Mouse (Mus musculus) retina, adult 2 months (tissue): ENCODE results near the gene Bloc1s5.
"Not testable (repeated sequence)": the region's sequence is repeated elsewhere in the genome, so short reads cannot be mapped to it uniquely, and the experiment has no call there.

Source experiments
- DNase-seq: peaks from one replicate; pipeline ENCODE4 v3.0.0-alpha.2; 2012; ENCODE audit warnings: low read depth, low spot score

Gene Bloc1s5

DNA sequence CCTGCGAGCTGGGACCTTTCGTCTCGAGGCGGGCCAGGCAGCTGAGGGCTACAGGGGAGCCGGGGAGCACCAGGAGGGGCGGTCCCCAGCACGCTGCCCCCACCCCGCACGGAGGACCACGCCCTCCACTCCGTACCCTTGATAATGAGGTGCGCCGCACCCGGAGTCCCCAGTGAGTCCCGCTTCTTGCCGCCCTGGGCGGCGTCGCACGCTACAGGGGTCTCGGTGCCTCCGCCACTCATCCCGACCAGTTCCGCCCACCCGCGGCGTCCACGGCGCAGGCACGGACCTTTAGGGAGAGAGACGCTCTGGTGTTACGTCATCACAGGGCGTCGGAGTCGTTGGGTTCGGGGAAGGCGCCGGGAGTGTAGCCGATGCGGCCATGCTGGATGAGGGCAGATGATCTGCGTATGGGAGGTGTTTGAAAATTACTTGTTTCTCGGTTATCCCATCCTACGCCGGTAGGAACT is at the start of gene Bloc1s5:
Gene Bloc1s5, minus strand, starts transcription at position 310 of the 470 bp plus-strand sequence.
- DNase-seq, result peak; percentile 95

- no peak for DNase-seq
Observed at GRCm38 (mm10) chr13:38672336-38672735, 37.4 kb upstream of the Bloc1s5 start.

- not testable (repeated sequence) for DNase-seq
Observed at GRCm38 (mm10) chr13:38671451-38671850, 36.5 kb upstream of the Bloc1s5 start.

GRCm38 (mm10) chr13:38670051-38670450 is 35.1 kb upstream of the Bloc1s5 start:
- DNase-seq, result no peak

- DNase-seq, result no peak
Observed at GRCm38 (mm10) chr13:38668514-38668913, 33.6 kb upstream of the Bloc1s5 start.

GRCm38 (mm10) chr13:38664753-38665152 is 29.8 kb upstream of the Bloc1s5 start:
- no peak for DNase-seq

- DNase-seq, result no peak
Observed at GRCm38 (mm10) chr13:38659524-38660136, 24.7 kb upstream of the Bloc1s5 start.

GRCm38 (mm10) chr13:38658528-38659280 is 23.8 kb upstream of the Bloc1s5 start, which contains the start of gene Eef1e1:
TSS of gene Eef1e1 (minus strand) at chr13:38659058.
- DNase-seq, result peak; percentile 82

DNA sequence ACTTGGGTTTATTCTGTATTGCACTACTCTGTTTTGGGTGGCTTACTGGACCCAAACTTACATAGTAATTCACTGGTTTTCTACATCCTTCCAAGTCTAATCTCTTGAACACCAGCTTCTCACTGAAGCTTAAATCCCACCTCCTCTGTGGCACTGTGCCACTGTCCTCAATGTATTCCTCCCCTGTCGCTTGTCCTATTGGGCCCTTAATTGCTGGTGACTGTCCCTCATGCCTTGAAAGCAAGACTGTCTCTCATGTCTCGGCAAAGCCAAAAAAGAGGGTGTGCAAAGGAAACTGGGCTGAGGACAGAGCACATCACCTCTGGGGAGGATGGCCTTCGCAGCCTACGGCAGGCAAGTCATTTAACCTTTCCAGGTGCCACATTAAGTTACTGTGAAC is 23.0 kb upstream of the Bloc1s5 start:
- no peak for DNase-seq

- no peak for DNase-seq
Observed at GRCm38 (mm10) chr13:38650292-38650691, 15.4 kb upstream of the Bloc1s5 start.

DNA sequence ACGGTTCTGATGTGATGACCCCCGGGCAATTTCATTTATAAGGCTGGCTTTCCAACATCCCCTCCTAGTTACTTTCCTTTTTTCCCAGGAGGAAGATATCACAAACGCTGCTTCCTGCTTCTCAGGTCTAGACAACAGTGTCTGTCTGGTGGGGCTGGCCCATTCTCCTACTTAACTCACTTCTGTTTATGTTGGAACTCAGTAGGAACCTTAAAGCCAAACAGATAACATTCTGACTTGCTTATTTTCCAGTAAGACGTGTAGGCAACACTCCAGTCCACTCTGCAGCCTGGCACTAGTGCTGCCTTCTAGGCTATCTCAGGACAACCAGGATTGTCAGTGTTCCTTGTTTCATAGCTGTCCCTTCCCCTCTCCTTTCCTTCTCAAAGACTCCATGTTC is 14.2 kb upstream of the Bloc1s5 start:
- no peak for DNase-seq

GRCm38 (mm10) chr13:38641414-38641813 is 6.5 kb upstream of the Bloc1s5 start:
- DNase-seq, result no peak

GRCm38 (mm10) chr13:38640961-38641360 is 6.1 kb upstream of the Bloc1s5 start:
- no peak for DNase-seq

GRCm38 (mm10) chr13:38638694-38639093 is 3.8 kb upstream of the Bloc1s5 start:
- DNase-seq, result no peak

DNA sequence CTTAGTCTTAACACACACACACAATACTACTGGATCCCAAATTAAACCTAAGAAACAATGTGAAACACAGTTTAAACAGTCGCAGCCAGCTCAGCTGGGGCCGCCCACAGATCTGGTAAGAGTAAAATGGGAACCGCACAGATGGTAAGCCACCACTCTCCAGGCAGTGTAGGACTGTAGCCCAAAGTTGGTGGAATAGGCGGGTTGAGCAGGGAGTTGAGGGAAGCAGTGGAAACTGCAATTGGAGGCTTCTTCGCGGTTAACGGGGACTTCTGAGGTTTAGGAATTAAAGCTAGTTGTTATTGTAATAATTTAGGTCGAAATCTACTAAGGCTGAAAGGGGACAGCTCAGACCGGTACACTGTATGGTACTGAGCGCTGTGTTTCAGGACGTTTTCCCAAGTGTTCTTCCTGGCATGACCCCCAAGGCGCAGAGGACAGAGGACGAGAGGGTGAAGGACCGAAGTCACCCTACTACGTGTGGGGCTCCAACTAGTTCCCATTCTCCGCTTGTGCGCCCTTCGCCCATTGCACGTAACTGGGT is 581 bp downstream of the Bloc1s5 start:
- DNase-seq, result peak; percentile 16

- no peak for DNase-seq
Observed at GRCm38 (mm10) chr13:38633287-38634000, 1.5 kb downstream of the Bloc1s5 start.

DNA sequence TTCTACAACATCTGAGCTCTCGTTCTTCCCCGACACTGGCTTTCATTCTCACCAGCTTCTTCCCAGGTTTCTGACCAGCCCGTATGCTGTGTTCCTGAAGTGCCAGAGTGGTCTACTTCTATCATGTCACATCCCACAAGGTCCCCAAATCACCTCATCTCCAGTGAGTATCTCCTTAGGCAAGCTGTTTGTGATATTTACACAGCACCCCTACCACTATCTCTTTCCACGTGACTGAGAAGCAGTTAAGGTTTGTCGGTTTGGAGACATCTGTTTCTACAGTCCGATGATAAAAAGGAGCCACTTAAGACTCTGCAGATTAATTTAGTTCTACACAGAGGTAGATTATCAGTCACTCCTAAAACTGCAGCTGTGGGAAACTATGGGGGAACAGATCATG is 2.4 kb downstream of the Bloc1s5 start:
- DNase-seq, result no peak

GRCm38 (mm10) chr13:38626229-38626525 is 8.7 kb downstream of the Bloc1s5 start:
- DNase-seq, result no peak

DNA sequence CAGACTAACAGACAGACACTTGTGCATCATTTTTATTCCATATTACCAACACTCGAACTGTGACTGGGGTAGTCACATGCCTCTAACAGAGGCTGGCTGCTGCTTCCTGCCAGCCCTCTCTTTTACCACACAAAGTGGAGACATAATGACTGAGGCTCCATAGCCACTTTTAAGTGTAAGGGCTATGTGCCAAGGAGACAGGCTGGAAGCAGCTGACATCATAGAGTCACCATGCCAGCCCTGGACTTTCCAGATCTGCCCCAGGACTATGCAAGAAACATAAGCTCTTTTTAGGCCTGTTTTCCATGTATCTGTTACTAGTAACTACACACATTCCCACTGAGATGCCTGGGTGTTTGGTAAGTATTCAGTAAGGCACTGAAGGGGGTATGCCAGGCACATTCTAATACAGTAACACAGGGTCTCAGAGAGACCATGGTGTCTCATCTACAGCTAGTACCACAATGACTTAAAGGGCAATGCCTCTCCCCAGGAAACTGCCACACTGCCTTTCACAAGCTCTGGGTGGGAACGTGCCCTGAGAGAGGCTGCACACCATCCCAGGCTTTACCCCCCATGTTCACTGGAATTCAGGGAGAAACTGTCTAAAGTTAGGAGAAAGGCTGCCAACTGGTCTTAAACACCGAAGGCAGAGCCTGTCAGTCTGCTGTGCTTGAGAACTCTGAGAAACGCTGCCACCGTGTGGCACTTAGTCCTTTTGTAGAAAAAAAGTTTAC is 9.2 kb downstream of the Bloc1s5 start:
- DNase-seq, result no peak

DNA sequence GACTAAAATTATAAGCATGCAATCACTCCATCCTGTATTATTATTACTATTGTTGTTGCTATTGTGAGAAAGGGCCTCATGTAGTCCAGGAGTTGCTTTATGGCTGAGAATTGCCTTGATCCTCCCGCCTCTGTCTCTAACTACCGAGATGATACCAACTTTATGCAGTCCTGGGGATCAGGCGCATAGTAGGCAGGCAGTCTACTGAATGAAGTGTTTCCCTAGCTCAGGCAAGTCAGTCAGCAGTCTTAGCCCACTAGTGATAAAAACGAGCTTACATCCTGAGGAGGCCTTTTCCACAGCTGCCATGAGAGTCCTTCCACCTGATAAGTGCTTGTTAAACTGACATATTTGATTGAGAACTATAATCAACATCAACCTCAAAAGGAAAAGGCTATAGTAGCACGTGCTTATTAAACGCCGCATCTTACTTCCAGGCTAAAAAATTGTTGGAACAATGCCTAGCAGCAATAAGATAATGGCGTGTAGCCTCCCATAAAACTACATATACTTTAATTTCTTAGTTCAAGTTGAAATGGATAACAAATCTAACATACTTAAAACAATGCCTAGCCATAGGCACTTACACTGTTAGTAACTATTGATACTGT is 10.5 kb downstream of the Bloc1s5 start:
- DNase-seq, result no peak

- no peak for DNase-seq
Observed at GRCm38 (mm10) chr13:38623296-38623695, 11.6 kb downstream of the Bloc1s5 start.
